Mouse (Mus musculus) midbrain, embryonic 16.5 days (tissue): ENCODE data around the gene Dscam. TPM values are rescaled to one million over a fixed set of nuclear protein-coding genes. Genes with fewer than 3 reads are reported as not detected.
A peak's percentile ranks its signal among the peaks of the same experiment; 100 is the strongest.

Experiments used
- ATAC-seq: fragments of 200-750 bp; cut with Nextera tagmentation; 2 replicates; pipeline ENCODE4 v1.8.0; 2017; ENCODE audit warnings: moderate TSS enrichment
- H3K27ac ChIP-seq: fragments of 300-500 bp; sonication (generic); 2 replicates; pipeline ENCODE4 v1.5.1; 2014; ENCODE audit warnings: mild to moderate bottlenecking, low read length, mixed read lengths
- H3K27me3 ChIP-seq: fragments of 300-500 bp; sonication (generic); 2 replicates; pipeline ENCODE4 v1.6.1; 2014; ENCODE audit warnings: low read depth, low read length, mixed read lengths; ENCODE audit not compliant: control insufficient read depth, insufficient read depth
- H3K36me3 ChIP-seq: fragments of 300-500 bp; sonication (generic); 2 replicates; pipeline ENCODE4 v1.6.1; 2014; ENCODE audit warnings: mild to moderate bottlenecking, low read length, moderate library complexity, mixed read lengths; ENCODE audit not compliant: control insufficient read depth, insufficient read depth
- H3K4me1 ChIP-seq: fragments of 300-500 bp; sonication (generic); 2 replicates; pipeline ENCODE4 v1.6.1; 2014; ENCODE audit warnings: mild to moderate bottlenecking, low read length, mixed read lengths; ENCODE audit not compliant: control insufficient read depth, insufficient read depth
- H3K4me2 ChIP-seq: fragments of 300-500 bp; sonication (generic); 2 replicates; pipeline ENCODE4 v1.6.1; 2014; ENCODE audit warnings: mild to moderate bottlenecking, low read length, mixed read lengths
- H3K4me3 ChIP-seq: fragments of 300-500 bp; sonication (generic); 2 replicates; pipeline ENCODE4 v1.5.1; 2014; ENCODE audit warnings: low read depth, mild to moderate bottlenecking, low read length, moderate library complexity, mixed read lengths
- H3K9ac ChIP-seq: fragments of 300-500 bp; sonication (generic); 2 replicates; pipeline ENCODE4 v1.6.1; 2014; ENCODE audit warnings: low read depth, low read length, mixed read lengths
- H3K9me3 ChIP-seq: fragments of 300-500 bp; sonication (generic); replicated peaks from 2 replicates; pipeline ENCODE4 v1.6.1; 2014; ENCODE audit warnings: mild to moderate bottlenecking, low read length, mixed read lengths; ENCODE audit not compliant: control insufficient read depth, poor library complexity, severe bottlenecking
- WGBS: fragments of 180-500 bp; shearing (Covaris S2); extraction: QIAGEN DNeasy Blood & Tissue Kit; methylation state at CpG from one replicate; pipeline ENCODE4 v1.1.7; 2014; 5-methylcytosine and 5-hydroxymethylcytosine counted together
- polyA plus RNA-seq: library from polyadenylated mRNA; unstranded; fragments of >200 nt; fragmentation: Nextera tagmentation; extraction: Ambion mirVana; gene quantifications from 2 replicates; pipeline ENCODE4 v1.2.1, GENCODE M21; 2015

Gene Dscam
- polyA plus RNA-seq, 1 experiment from 2014 or later = 16.2 TPM

DNA sequence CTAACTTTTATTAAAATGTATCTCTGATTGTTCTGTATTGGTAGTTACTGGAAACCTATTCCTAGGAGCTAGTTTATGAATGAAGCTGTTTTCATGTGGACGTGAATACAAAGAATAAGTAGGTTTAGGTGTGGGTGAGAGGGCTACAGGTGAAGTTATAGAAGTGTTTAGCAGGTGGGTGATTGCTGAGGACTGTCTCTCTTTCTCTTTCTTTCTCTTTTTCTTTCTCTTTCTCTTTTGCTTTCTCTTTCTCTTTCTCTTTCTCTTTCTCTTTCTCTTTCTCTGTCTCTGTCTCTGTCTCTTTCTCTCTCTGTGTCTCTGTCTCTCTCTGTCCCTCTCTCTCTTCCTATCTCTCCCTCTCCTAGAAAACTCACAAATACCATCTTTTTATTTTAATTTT is 20.1 kb upstream of the Dscam start:
- ATAC-seq = no peak
- H3K9me3 ChIP-seq = 0 out of 2 replicates have a peak, but pooled peaks cover 3% of the 10 kb centered on the region
- H3K4me2 ChIP-seq = no peak overlapping the region

DNA sequence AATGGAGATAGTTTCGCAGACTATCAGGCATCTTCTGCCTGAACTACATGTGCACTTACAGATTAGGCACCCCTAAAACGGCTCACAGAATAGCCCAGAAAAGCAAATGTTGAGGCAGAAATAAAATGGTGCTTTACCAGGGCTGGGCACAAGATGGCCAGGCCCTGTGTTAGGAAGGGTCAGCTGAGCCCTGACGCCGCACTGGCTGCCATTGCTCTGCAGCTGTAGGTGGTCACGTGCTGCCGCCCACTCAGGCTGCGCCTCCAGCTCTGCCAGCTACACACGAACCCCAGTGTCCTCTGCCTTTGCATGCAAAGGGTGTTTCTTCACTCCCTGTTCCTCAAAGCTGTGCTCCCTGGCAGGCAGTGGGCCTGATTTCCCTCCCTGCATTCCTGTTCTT is 948 bp upstream of the Dscam start:
- peak overlapping the region; percentile 99 for H3K27ac ChIP-seq
- H3K9ac ChIP-seq = peak overlapping the region; percentile 96
- 41% methylated on average over 8 of the region's 8 CpGs for WGBS
- H3K4me2 ChIP-seq = peak overlapping the region; percentile 85
- H3K4me3 ChIP-seq = peak overlapping the region; percentile 78; the same call in 1 of the 2 replicates
- peaks cover 18% of the 10 kb centered on the region for H3K4me1 ChIP-seq
- ATAC-seq = peak; percentile 82
- H3K9me3 ChIP-seq = no peaks in the 10 kb centered on the region
- no peaks in the 10 kb centered on the region for H3K27me3 ChIP-seq
- H3K36me3 ChIP-seq = no peaks in the 10 kb centered on the region

More for the DNA sequence above, 20.1 kb upstream of the Dscam start:
- 87% methylated on average over 1 of the region's 1 CpGs for WGBS
- Histone ChIP-seq H3K27ac (no peak overlapping the region), H3K4me1 (peaks cover 3% of the 10 kb centered on the region; the same call in 1 of the 2 replicates), H3K27me3 (no peaks in the 10 kb centered on the region), H3K36me3 (no peaks in the 10 kb centered on the region), H3K4me3 (no peak overlapping the region), H3K9ac (no peak overlapping the region)

DNA sequence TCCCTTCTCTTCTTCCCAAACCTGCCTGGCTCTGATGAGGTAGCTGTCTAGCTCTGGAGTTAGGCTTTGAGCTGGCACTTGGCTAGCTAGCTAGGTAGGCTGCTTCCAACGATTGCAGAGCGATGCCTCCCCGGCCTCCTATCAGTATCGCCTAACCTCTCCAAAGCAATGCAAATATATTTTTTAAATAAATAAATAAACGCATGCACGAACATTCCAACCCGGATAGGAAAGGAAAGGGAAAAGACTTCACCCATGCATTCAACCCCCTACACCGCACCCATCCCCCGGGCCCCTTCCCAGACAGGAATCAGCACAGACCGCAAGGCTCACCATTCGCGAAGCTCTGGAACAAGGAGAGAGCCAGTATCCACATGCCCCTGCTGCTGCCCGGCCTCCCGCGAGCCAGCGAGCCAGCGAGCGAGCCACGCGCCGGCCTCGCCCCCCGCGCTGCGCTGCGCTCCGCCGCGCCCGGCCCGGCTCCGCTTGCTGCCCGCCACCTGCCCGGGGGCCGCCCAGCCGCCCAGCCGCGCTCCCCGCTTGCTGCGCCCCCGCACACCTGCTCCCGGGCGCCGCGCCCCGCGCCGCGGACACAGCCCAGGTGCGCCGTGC is 545 bp downstream of the Dscam start:
- H3K4me1 ChIP-seq = peaks cover 25% of the 10 kb centered on the region
- peak overlapping the region; percentile 78 for H3K4me3 ChIP-seq
- no peaks in the 10 kb centered on the region for H3K9me3 ChIP-seq
- peak overlapping the region; percentile 96 for H3K9ac ChIP-seq
- H3K4me2 ChIP-seq = peak overlapping the region; percentile 85
- H3K27ac ChIP-seq = peak overlapping the region; percentile 99
- H3K27me3 ChIP-seq = no peaks in the 10 kb centered on the region
- ATAC-seq = peak; percentile 47
- no peaks in the 10 kb centered on the region for H3K36me3 ChIP-seq
- WGBS = under 1% methylated on average over 44 of the region's 51 CpGs

GRCm38 (mm10) chr16:97168614-97169013 is 1.9 kb downstream of the Dscam start:
- 34% methylated on average over 3 of the region's 3 CpGs for WGBS
- H3K36me3 ChIP-seq = no peaks in the 10 kb centered on the region
- H3K4me2 ChIP-seq = peak overlapping the region; percentile 85
- no peak for ATAC-seq
- H3K27me3 ChIP-seq = no peaks in the 10 kb centered on the region
- H3K4me3 ChIP-seq = peak overlapping the region; percentile 78
- peak overlapping the region; percentile 96 for H3K9ac ChIP-seq
- peaks cover 35% of the 10 kb centered on the region for H3K4me1 ChIP-seq
- H3K9me3 ChIP-seq = no peaks in the 10 kb centered on the region
- H3K27ac ChIP-seq = peak overlapping the region; percentile 99

DNA sequence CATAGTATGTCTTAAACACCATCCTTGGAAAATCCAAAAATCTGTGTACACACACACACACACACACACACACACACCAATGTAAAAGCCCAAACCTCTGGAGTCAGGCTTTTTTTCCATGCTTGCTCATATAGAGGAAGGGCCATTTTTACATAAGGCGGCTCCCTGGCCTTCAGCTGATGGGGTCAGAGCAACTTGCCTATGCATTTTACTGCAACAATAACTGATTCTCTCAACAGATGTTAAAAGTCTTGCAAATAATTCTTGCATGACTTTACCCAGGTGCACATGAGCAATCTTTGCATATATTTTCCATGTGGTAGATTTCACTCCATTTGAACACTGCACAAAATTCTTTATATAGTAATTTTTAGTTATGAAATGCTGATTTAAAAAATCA is 2.5 kb downstream of the Dscam start:
- no peak for ATAC-seq
- peak overlapping the region; percentile 53 for H3K9ac ChIP-seq
- H3K4me2 ChIP-seq = peak overlapping the region; percentile 85
- H3K27ac ChIP-seq = peak overlapping the region; percentile 76
- H3K4me1 ChIP-seq = peaks cover 38% of the 10 kb centered on the region
- no peaks in the 10 kb centered on the region for H3K27me3 ChIP-seq
- no peaks in the 10 kb centered on the region for H3K9me3 ChIP-seq
- H3K36me3 ChIP-seq = no peaks in the 10 kb centered on the region
- 75% methylated on average over 1 of the region's 1 CpGs for WGBS
- H3K4me3 ChIP-seq = peak overlapping the region; percentile 27

- Histone ChIP-seq H3K36me3 (no peaks in the 10 kb centered on the region), H3K4me2 (peak overlapping the region; percentile 80), H3K9ac (peak overlapping the region; percentile 76), H3K9me3 (no peaks in the 10 kb centered on the region), H3K4me3 (peak overlapping the region; percentile 42), H3K27ac (peak overlapping the region; percentile 91), H3K27me3 (no peaks in the 10 kb centered on the region), H3K4me1 (peaks cover 51% of the 10 kb centered on the region)
- 34% methylated on average over 2 of the region's 2 CpGs for WGBS
- no peak for ATAC-seq
Observed at GRCm38 (mm10) chr16:97166166-97166565, 4.4 kb downstream of the Dscam start.

GRCm38 (mm10) chr16:97165444-97166121 is 5.0 kb downstream of the Dscam start:
- H3K36me3 ChIP-seq = no peaks in the 10 kb centered on the region
- H3K4me3 ChIP-seq = peak overlapping the region; percentile 42
- peak overlapping the region; percentile 80 for H3K4me2 ChIP-seq
- H3K4me1 ChIP-seq = peaks cover 50% of the 10 kb centered on the region
- H3K27ac ChIP-seq = peak overlapping the region; percentile 91
- peak; percentile 83 for ATAC-seq
- no peaks in the 10 kb centered on the region for H3K9me3 ChIP-seq
- 0% methylated on average over 21 of the region's 21 CpGs for WGBS
- H3K9ac ChIP-seq = peak overlapping the region; percentile 76
- no peaks in the 10 kb centered on the region for H3K27me3 ChIP-seq

- H3K4me2 ChIP-seq = no peak overlapping the region
- H3K9ac ChIP-seq = no peak overlapping the region
- no peak overlapping the region for H3K4me3 ChIP-seq
- no peak overlapping the region; the same call in 1 of the 2 replicates for H3K27ac ChIP-seq
- H3K36me3 ChIP-seq = no peaks in the 10 kb centered on the region
- WGBS = 16% methylated on average over 4 of the region's 4 CpGs
- H3K27me3 ChIP-seq = no peaks in the 10 kb centered on the region
- no peak for ATAC-seq
- peaks cover 29% of the 10 kb centered on the region for H3K4me1 ChIP-seq
- H3K9me3 ChIP-seq = no peaks in the 10 kb centered on the region
Observed at GRCm38 (mm10) chr16:97158279-97158678, 12.3 kb downstream of the Dscam start.

DNA sequence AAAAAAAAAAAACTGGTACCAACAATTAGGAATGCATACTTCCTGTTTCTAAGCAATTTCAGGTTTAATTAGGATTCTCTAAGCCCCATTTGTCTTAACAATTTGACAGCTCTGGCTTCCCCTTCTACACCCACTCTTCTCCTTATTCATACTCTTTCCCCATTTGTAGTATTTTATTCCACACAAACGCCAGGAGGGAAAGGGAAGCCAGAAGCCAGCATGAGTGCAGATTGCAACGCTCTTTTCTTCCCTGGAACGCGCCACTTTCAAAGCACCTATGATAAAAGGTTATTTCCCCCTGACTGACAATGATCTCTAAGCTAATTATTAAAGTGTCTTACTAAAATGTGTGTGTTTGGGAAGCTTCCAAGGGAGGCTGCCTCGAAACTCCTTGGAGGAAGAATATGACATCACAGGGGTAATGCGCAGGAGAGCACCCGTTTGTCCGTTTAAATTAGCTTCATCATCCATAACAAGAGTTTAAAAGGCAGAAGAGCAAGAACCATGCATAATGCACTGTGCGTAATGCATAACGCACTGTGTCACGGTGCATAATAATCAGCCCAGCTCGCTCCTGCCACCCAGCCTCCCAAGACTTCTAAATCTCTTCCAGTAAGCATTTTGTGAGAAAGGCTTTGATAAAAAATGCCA is 25.9 kb downstream of the Dscam start:
- Histone ChIP-seq H3K27ac (peak overlapping the region; percentile 59), H3K9ac (0 out of 2 replicates have a peak overlapping the region, but pooled peaks have one; percentile 5), H3K4me3 (no peak overlapping the region), H3K9me3 (no peaks in the 10 kb centered on the region), H3K4me2 (peak overlapping the region; percentile 36), H3K36me3 (no peaks in the 10 kb centered on the region), H3K4me1 (peaks cover 21% of the 10 kb centered on the region), H3K27me3 (no peaks in the 10 kb centered on the region)
- peak; percentile 87 for ATAC-seq
- WGBS = 14% methylated on average over 12 of the region's 12 CpGs
